Mouse (Mus musculus) erythroblast, embryonic 14.5 days (primary cell): ENCODE data around the gene C2.

Experiments used
- GATA1 ChIP-seq: IDR thresholded peaks from 2 replicates; pipeline ENCODE4 v1.6.1; 2012; ENCODE audit warnings: low read length, inconsistent platforms, mixed read lengths
- TAL1 ChIP-seq: IDR thresholded peaks from 3 replicates; pipeline ENCODE4 v1.6.1; 2012; ENCODE audit warnings: low read length, inconsistent platforms, mixed read lengths

DNA sequence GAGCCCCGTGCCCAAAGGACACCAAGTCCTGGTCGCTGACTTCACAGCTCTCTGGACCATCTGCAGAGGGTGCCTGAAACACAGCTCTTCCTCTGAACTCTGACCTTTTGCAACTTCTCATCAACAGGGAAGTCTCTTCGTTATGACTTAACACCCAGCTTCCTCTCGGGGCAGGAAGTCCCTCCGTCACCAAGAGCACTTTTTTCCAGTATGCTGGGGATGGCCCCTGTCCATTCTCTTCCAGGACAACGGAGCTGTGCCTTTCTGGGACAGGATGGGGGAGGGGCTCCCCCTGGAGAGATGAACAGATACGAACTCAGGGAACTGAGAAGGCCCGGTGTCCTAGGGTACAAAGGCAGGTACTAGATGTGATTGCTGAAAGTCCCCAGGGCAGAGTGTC is 36.8 kb upstream of the C2 start:
- TF ChIP-seq TAL1 (no peak), GATA1 (no peak)
